Mouse (Mus musculus): ENCODE data around the gene Gpha2. TPM values are rescaled to one million over a fixed set of nuclear protein-coding genes. Genes with fewer than 3 reads are reported as not detected.
A peak's percentile ranks its signal among the peaks of the same experiment; 100 is the strongest.

The Gpha2 gene
- not detected in 2 replicates for total RNA-seq (2012; rRNA removed)
- not detected in 2 replicates for total RNA-seq (2014; rRNA removed)
- polyA plus RNA-seq (2012; ENCODE audit: insufficient read length, low read depth): not detected in 2 replicates

- in situ Hi-C loops (cut with MboI; ENCODE audit: low pct_ligation_motif_present, low pct_unique_long_range_greater_than_20kb, low sequenced_read_pairs) (no loop called here), dilution Hi-C loops (cut with MboI; ENCODE audit: extremely low pct_ligation_motif_present, extremely low pct_unique_long_range_greater_than_20kb, low sequenced_read_pairs) (no loop called here)
- no peak within 1 kb of the TSS for H3K4me2 ChIP-seq (ENCODE audit: insufficient read depth, low read depth, poor library complexity, severe bottlenecking)
- peaks cover 2 to 34% of the 10 kb centered on the region in 2 experiments; a peak in 2 of 4 replicates for H3K4me1 ChIP-seq (ENCODE audit: control insufficient read depth in 1 of 2, insufficient read depth in 2 of 2)
- H3K9me3 ChIP-seq (replicated peaks; ENCODE audit: low read length): no peaks in the 10 kb centered on the region
- H3K9ac ChIP-seq (ENCODE audit: insufficient read depth, low read depth): no peak within 1 kb of the TSS
- TF ChIP-seq E2F4 (IDR thresholded peaks at IDR 0.05; ENCODE audit: insufficient replicate concordance, low read depth, low read length) (no peak), USF2 (conservative IDR thresholded peaks at IDR 0.05; ENCODE audit: low read depth, low read length) (no peak), UBTF (IDR thresholded peaks at IDR 0.05; ENCODE audit: low read depth, low read length) (no peak), RCOR1 (conservative IDR thresholded peaks at IDR 0.05; ENCODE audit: low read depth, low read length) (no peak), TCF12 (IDR thresholded peaks at IDR 0.05; ENCODE audit: low read depth, low read length) (no peak), CHD1 (IDR thresholded peaks at IDR 0.05; ENCODE audit: low read depth, low read length) (no peak), MYC (IDR thresholded peaks at IDR 0.05; ENCODE audit: low read depth, low read length) (no peak), ZNF384 (IDR thresholded peaks at IDR 0.05; ENCODE audit: low read depth, low read length) (no peak), JUN (IDR thresholded peaks at IDR 0.05; ENCODE audit: insufficient read depth, low read depth, low read length) (no peak), MAFK (IDR thresholded peaks at IDR 0.05; ENCODE audit: insufficient replicate concordance, low read length) (no peak), NRF1 (IDR thresholded peaks at IDR 0.05; ENCODE audit: low read depth, low read length) (no peak), JUND (conservative IDR thresholded peaks at IDR 0.05; ENCODE audit: low read depth, low read length) (no peak), ZKSCAN1 (IDR thresholded peaks at IDR 0.05; ENCODE audit: borderline replicate concordance, low read depth, low read length) (no peak), NELFE (IDR thresholded peaks at IDR 0.05; ENCODE audit: low read depth, low read length) (no peak)
- H3K27me3 ChIP-seq (replicated peaks): no peaks in the 10 kb centered on the region
- no peaks in the 10 kb centered on the region for H3K79me2 ChIP-seq (replicated peaks; ENCODE audit: control insufficient read depth, extremely low read depth, insufficient read depth, poor library complexity, severe bottlenecking)
- H3K27ac ChIP-seq (ENCODE audit: insufficient read depth, low read depth): no peak within 1 kb of the TSS
- H3K36me3 ChIP-seq (replicated peaks in 1 of 2; ENCODE audit: control insufficient read depth in 1 of 2, insufficient read depth in 1 of 2, low read length in 1 of 2): peaks cover 14 to 32% of the 10 kb centered on the region in 2 experiments
- H3K4me3 ChIP-seq (replicated peaks in 1 of 3; ENCODE audit: low read depth in 2 of 3, low read length in 2 of 3, poor library complexity in 1 of 3): no peak within 1 kb of the TSS
- DNase-seq (ENCODE audit: extremely low read depth): no peak
Observed at GRCm38 (mm10) chr19:6226135-6226534, at the start of gene Gpha2. Gene Gpha2 (plus strand): TSS chr19:6226380.

DNA sequence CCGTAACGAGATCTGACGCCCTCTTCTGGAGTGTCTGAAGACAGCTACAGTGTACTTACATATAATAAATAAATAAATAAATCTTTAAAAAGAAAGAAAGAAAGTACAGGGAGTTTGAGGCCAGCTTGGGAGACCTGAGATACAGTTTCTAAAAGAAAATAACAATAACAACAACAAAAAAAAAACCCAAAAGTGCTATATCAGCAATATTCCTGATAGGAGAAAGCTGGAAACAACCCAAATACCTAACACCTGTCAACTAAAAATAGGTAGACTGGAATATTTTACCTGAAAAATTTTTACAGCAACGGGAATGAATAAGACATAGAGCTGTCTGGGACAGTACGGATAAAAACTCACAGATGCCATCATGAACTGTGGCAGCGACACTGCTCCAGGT lies 47.4 kb upstream of the Gpha2 start:
- Histone ChIP-seq H3K36me3 (replicated peaks in 1 of 2; ENCODE audit: control insufficient read depth in 1 of 2, insufficient read depth in 1 of 2, low read length in 1 of 2) (no peaks in the 10 kb centered on the region), H3K4me2 (ENCODE audit: insufficient read depth, low read depth, poor library complexity, severe bottlenecking) (no peak overlapping the region), H3K9ac (ENCODE audit: insufficient read depth, low read depth) (no peak overlapping the region), H3K4me1 (ENCODE audit: control insufficient read depth in 1 of 2, insufficient read depth in 2 of 2) (peaks cover 0 to 5% of the 10 kb centered on the region in 2 experiments; a peak in 2 of 4 replicates), H3K4me3 (replicated peaks in 1 of 3; ENCODE audit: low read depth in 2 of 3, low read length in 2 of 3, poor library complexity in 1 of 3) (no peak overlapping the region), H3K79me2 (replicated peaks; ENCODE audit: control insufficient read depth, extremely low read depth, insufficient read depth, poor library complexity, severe bottlenecking) (no peaks in the 10 kb centered on the region), H3K27me3 (replicated peaks) (peaks cover 18% of the 10 kb centered on the region), H3K9me3 (replicated peaks; ENCODE audit: low read length) (no peaks in the 10 kb centered on the region), H3K27ac (ENCODE audit: insufficient read depth, low read depth) (no peak overlapping the region)
- in situ Hi-C loops (cut with MboI; ENCODE audit: low pct_ligation_motif_present, low pct_unique_long_range_greater_than_20kb, low sequenced_read_pairs) (no loop called here), dilution Hi-C loops (cut with MboI; ENCODE audit: extremely low pct_ligation_motif_present, extremely low pct_unique_long_range_greater_than_20kb, low sequenced_read_pairs) (no loop called here)
- DNase-seq (ENCODE audit: extremely low read depth): no peak
- TF ChIP-seq MXI1 (IDR thresholded peaks at IDR 0.05; ENCODE audit: low read depth, low read length) (no peak), MAFK (IDR thresholded peaks at IDR 0.05; ENCODE audit: insufficient replicate concordance, low read length) (peak; percentile 74)

Data from CH12.LX (cell line).